Mouse (Mus musculus) hindbrain, embryonic 15.5 days (tissue): ENCODE data around the gene Litaf. TPM values are rescaled to one million over a fixed set of nuclear protein-coding genes. Genes with fewer than 3 reads are reported as not detected.

Source experiments
- ATAC-seq: fragments of 200-750 bp; cut with Nextera tagmentation; 2 replicates; pipeline ENCODE4 v1.8.0; 2017; ENCODE audit warnings: low read depth, moderate number of reproducible peaks, moderate TSS enrichment; ENCODE audit not compliant: low FRiP score
- H3K27ac ChIP-seq: fragments of 300-500 bp; sonication (generic); replicated peaks from 2 replicates; pipeline ENCODE4 v1.5.1; 2015; ENCODE audit warnings: mild to moderate bottlenecking, inconsistent platforms
- H3K27me3 ChIP-seq: fragments of 300-500 bp; sonication (generic); 2 replicates; pipeline ENCODE4 v1.6.1; 2015; ENCODE audit warnings: control low read depth, inconsistent platforms
- H3K36me3 ChIP-seq: fragments of 300-500 bp; sonication (generic); 2 replicates; pipeline ENCODE4 v1.6.1; 2015; ENCODE audit warnings: control low read depth, inconsistent platforms
- H3K4me1 ChIP-seq: fragments of 300-500 bp; sonication (generic); replicated peaks from 2 replicates; pipeline ENCODE4 v1.6.1; 2015; ENCODE audit warnings: control low read depth, inconsistent platforms
- H3K4me2 ChIP-seq: fragments of 300-500 bp; sonication (generic); 2 replicates; pipeline ENCODE4 v1.6.1; 2015; ENCODE audit warnings: moderate library complexity, mild to moderate bottlenecking, inconsistent platforms
- H3K4me3 ChIP-seq: fragments of 300-500 bp; sonication (generic); 2 replicates; pipeline ENCODE4 v1.5.1; 2015; ENCODE audit warnings: mild to moderate bottlenecking, inconsistent platforms
- H3K9ac ChIP-seq: fragments of 300-500 bp; sonication (generic); 2 replicates; pipeline ENCODE4 v1.6.1; 2015; ENCODE audit warnings: inconsistent platforms
- H3K9me3 ChIP-seq: fragments of 300-500 bp; sonication (generic); 2 replicates; pipeline ENCODE4 v1.6.1; 2016; ENCODE audit warnings: control low read depth, inconsistent platforms
- WGBS: fragments of 180-500 bp; shearing (Covaris S2); methylation state at CpG from one replicate; pipeline ENCODE4 v1.1.7; 2015; 5-methylcytosine and 5-hydroxymethylcytosine counted together
- polyA plus RNA-seq: library from polyadenylated mRNA; unstranded; fragments of >200 nt; fragmentation: Nextera tagmentation; extraction: Ambion mirVana; gene quantifications from 2 replicates; pipeline ENCODE4 v1.2.1, GENCODE M21; 2015

Litaf gene
- polyA plus RNA-seq, 1 experiment from 2014 or later: 32.2 TPM

GRCm38 (mm10) chr16:10996576-10996975, 69.4 kb downstream of the Litaf start:
- H3K27ac ChIP-seq: no peak overlapping the region
- H3K4me2 ChIP-seq: no peak overlapping the region
- no peaks in the 10 kb centered on the region for H3K36me3 ChIP-seq
- no peak for ATAC-seq
- H3K9me3 ChIP-seq: no peaks in the 10 kb centered on the region
- H3K4me1 ChIP-seq: peaks cover 7% of the 10 kb centered on the region; the same call in 1 of the 2 replicates
- 91% methylated on average over 4 of the region's 4 CpGs for WGBS
- H3K27me3 ChIP-seq: no peaks in the 10 kb centered on the region
- H3K9ac ChIP-seq: no peak overlapping the region
- H3K4me3 ChIP-seq: no peak overlapping the region

- WGBS: 6% methylated on average over 35 of the region's 35 CpGs
- Histone ChIP-seq H3K9me3 (peaks cover 3% of the 10 kb centered on the region; the same call in 1 of the 2 replicates), H3K4me1 (peaks cover 7% of the 10 kb centered on the region; the same call in 1 of the 2 replicates), H3K27me3 (no peaks in the 10 kb centered on the region), H3K4me3 (peak overlapping the region; percentile 72), H3K36me3 (no peaks in the 10 kb centered on the region), H3K4me2 (peak overlapping the region; percentile 77), H3K27ac (peak overlapping the region; percentile 68), H3K9ac (peak overlapping the region; percentile 42)
- ATAC-seq: peak; percentile 94
Measured at GRCm38 (mm10) chr16:10993032-10993744, 72.8 kb downstream of the Litaf start.

- Histone ChIP-seq H3K27me3 (no peaks in the 10 kb centered on the region), H3K27ac (peak overlapping the region; percentile 68), H3K4me1 (peaks cover 7% of the 10 kb centered on the region; the same call in 1 of the 2 replicates), H3K36me3 (no peaks in the 10 kb centered on the region), H3K4me2 (peak overlapping the region; percentile 77), H3K9ac (peak overlapping the region; percentile 42), H3K4me3 (peak overlapping the region; percentile 72), H3K9me3 (peaks cover 3% of the 10 kb centered on the region; the same call in 1 of the 2 replicates)
- under 1% methylated on average over 52 of the region's 52 CpGs for WGBS
- peak; percentile 73 for ATAC-seq
Measured at GRCm38 (mm10) chr16:10992090-10993031, 73.6 kb downstream of the Litaf start.

GRCm38 (mm10) chr16:10991737-10992089, 74.2 kb downstream of the Litaf start:
- Histone ChIP-seq H3K36me3 (no peaks in the 10 kb centered on the region), H3K4me3 (peak overlapping the region; percentile 72), H3K9ac (no peak overlapping the region), H3K27ac (no peak overlapping the region), H3K9me3 (peaks cover 3% of the 10 kb centered on the region; the same call in 1 of the 2 replicates), H3K4me1 (peaks cover 7% of the 10 kb centered on the region; the same call in 1 of the 2 replicates), H3K27me3 (no peaks in the 10 kb centered on the region), H3K4me2 (peak overlapping the region; percentile 77)
- 60% methylated on average over 5 of the region's 5 CpGs for WGBS
- ATAC-seq: no peak

- Histone ChIP-seq H3K27me3 (no peaks in the 10 kb centered on the region), H3K4me3 (no peak overlapping the region), H3K27ac (no peak overlapping the region), H3K36me3 (no peaks in the 10 kb centered on the region), H3K9me3 (peaks cover 3% of the 10 kb centered on the region; the same call in 1 of the 2 replicates), H3K9ac (no peak overlapping the region), H3K4me2 (no peak overlapping the region), H3K4me1 (peaks cover 7% of the 10 kb centered on the region; the same call in 1 of the 2 replicates)
- ATAC-seq: no peak
- WGBS: 86% methylated on average over 4 of the region's 4 CpGs
Measured at GRCm38 (mm10) chr16:10990763-10991162, 75.2 kb downstream of the Litaf start.

GRCm38 (mm10) chr16:10989896-10990295, 76.1 kb downstream of the Litaf start:
- WGBS: 95% methylated on average over 4 of the region's 4 CpGs

GRCm38 (mm10) chr16:10989361-10989760, 76.6 kb downstream of the Litaf start:
- Histone ChIP-seq H3K4me1 (peaks cover 7% of the 10 kb centered on the region; the same call in 1 of the 2 replicates), H3K4me2 (no peak overlapping the region), H3K36me3 (no peaks in the 10 kb centered on the region), H3K9me3 (peaks cover 3% of the 10 kb centered on the region; the same call in 1 of the 2 replicates), H3K27me3 (no peaks in the 10 kb centered on the region), H3K27ac (no peak overlapping the region), H3K9ac (no peak overlapping the region), H3K4me3 (no peak overlapping the region)
- ATAC-seq: no peak
- 99% methylated on average over 6 of the region's 6 CpGs for WGBS

More at GRCm38 (mm10) chr16:10989896-10990295, 76.1 kb downstream of the Litaf start:
- Histone ChIP-seq H3K4me3 (no peak overlapping the region), H3K9me3 (peaks cover 3% of the 10 kb centered on the region; the same call in 1 of the 2 replicates), H3K27ac (no peak overlapping the region), H3K4me1 (peaks cover 7% of the 10 kb centered on the region; the same call in 1 of the 2 replicates), H3K4me2 (no peak overlapping the region), H3K9ac (no peak overlapping the region), H3K36me3 (no peaks in the 10 kb centered on the region), H3K27me3 (no peaks in the 10 kb centered on the region)
- no peak for ATAC-seq

GRCm38 (mm10) chr16:10988261-10988660, 77.7 kb downstream of the Litaf start:
- Histone ChIP-seq H3K9ac (no peak overlapping the region), H3K4me1 (peaks cover 5% of the 10 kb centered on the region; the same call in 1 of the 2 replicates), H3K27me3 (no peaks in the 10 kb centered on the region), H3K4me3 (no peak overlapping the region), H3K27ac (no peak overlapping the region), H3K9me3 (peaks cover 3% of the 10 kb centered on the region; the same call in 1 of the 2 replicates), H3K4me2 (no peak overlapping the region), H3K36me3 (no peaks in the 10 kb centered on the region)
- no peak for ATAC-seq
- WGBS: 87% methylated on average over 9 of the region's 9 CpGs

GRCm38 (mm10) chr16:10984534-10984933, 81.4 kb downstream of the Litaf start:
- no peak overlapping the region for H3K27ac ChIP-seq
- no peaks in the 10 kb centered on the region for H3K9me3 ChIP-seq
- no peak overlapping the region for H3K4me3 ChIP-seq
- no peak overlapping the region for H3K4me2 ChIP-seq
- H3K9ac ChIP-seq: no peak overlapping the region
- no peak for ATAC-seq
- 74% methylated on average over 5 of the region's 5 CpGs for WGBS
- peaks cover 6% of the 10 kb centered on the region; the same call in 1 of the 2 replicates for H3K4me1 ChIP-seq
- no peaks in the 10 kb centered on the region for H3K27me3 ChIP-seq
- no peaks in the 10 kb centered on the region for H3K36me3 ChIP-seq

GRCm38 (mm10) chr16:10981493-10982070, 84.4 kb downstream of the Litaf start:
- no peak overlapping the region for H3K27ac ChIP-seq
- no peaks in the 10 kb centered on the region for H3K36me3 ChIP-seq
- no peaks in the 10 kb centered on the region for H3K9me3 ChIP-seq
- H3K4me2 ChIP-seq: no peak overlapping the region
- no peak overlapping the region for H3K4me3 ChIP-seq
- H3K4me1 ChIP-seq: peaks cover 9% of the 10 kb centered on the region
- no peak for ATAC-seq
- no peak overlapping the region for H3K9ac ChIP-seq
- WGBS: 65% methylated on average over 7 of the region's 7 CpGs
- H3K27me3 ChIP-seq: no peaks in the 10 kb centered on the region

- Histone ChIP-seq H3K27me3 (no peaks in the 10 kb centered on the region), H3K9me3 (no peaks in the 10 kb centered on the region), H3K4me3 (no peak overlapping the region), H3K4me1 (peaks cover 9% of the 10 kb centered on the region), H3K27ac (0 out of 2 replicates have a peak overlapping the region, but pooled peaks have one; percentile 3), H3K9ac (no peak overlapping the region), H3K36me3 (no peaks in the 10 kb centered on the region), H3K4me2 (no peak overlapping the region)
- ATAC-seq: no peak
- 49% methylated on average over 11 of the region's 11 CpGs for WGBS
Measured at GRCm38 (mm10) chr16:10979064-10979803, 86.7 kb downstream of the Litaf start.
